Mouse (Mus musculus) spleen, adult 2 months (tissue): ENCODE results near the gene Camk1g.

Experiments
- CTCF ChIP-seq: fragments of 200-500 bp; IDR thresholded peaks from 2 replicates; pipeline ENCODE4 v1.5.1; 2011; ENCODE audit warnings: mild to moderate bottlenecking, inconsistent platforms; ENCODE audit not compliant: insufficient read depth, insufficient read length, insufficient replicate concordance; ENCODE audit errors: extremely low read depth
- POLR2A ChIP-seq: fragments of 200-500 bp; IDR thresholded peaks from 2 replicates; pipeline ENCODE4 v1.6.1; 2011; ENCODE audit warnings: low read depth, low read length, inconsistent platforms

GRCm38 (mm10) chr1:193413368-193414000 is 43.4 kb upstream of the Camk1g start:
- TF ChIP-seq CTCF (no peak), POLR2A (no peak)
